Mouse (Mus musculus) megakaryocyte, embryonic 14.5 days (primary cell): ENCODE data around the gene Fam234a. TPM values are rescaled to one million over a fixed set of nuclear protein-coding genes. Genes with fewer than 3 reads are reported as not detected.
"Not testable (repeated sequence)": the region's sequence is repeated elsewhere in the genome, so short reads cannot be mapped to it uniquely, and the experiment has no call there.

Experiments
- H3K27me3 ChIP-seq: replicated peaks from 2 replicates; pipeline ENCODE3; 2012; ENCODE audit warnings: inconsistent platforms
- H3K36me3 ChIP-seq: replicated peaks from 2 replicates; pipeline ENCODE3; 2012; ENCODE audit warnings: low read length, inconsistent platforms, mixed read lengths
- H3K4me1 ChIP-seq: 2 replicates; pipeline ENCODE4 v1.6.1; 2012; ENCODE audit warnings: inconsistent platforms
- H3K4me3 ChIP-seq: replicated peaks from 2 replicates; pipeline ENCODE3; 2012; ENCODE audit warnings: moderate library complexity, mild to moderate bottlenecking, inconsistent platforms
- H3K9me3 ChIP-seq: 2 replicates; pipeline ENCODE4 v1.6.1; 2012; ENCODE audit warnings: inconsistent platforms
- FLI1 ChIP-seq: IDR thresholded peaks from 2 replicates; pipeline ENCODE4 v1.6.1; 2012; ENCODE audit warnings: low read length, inconsistent platforms, mixed read lengths
- GATA1 ChIP-seq: IDR thresholded peaks from 3 replicates; pipeline ENCODE4 v1.6.1; 2012; ENCODE audit warnings: mixed read lengths, low read length, inconsistent platforms, borderline replicate concordance
- polyA plus RNA-seq: library from polyadenylated mRNA; stranded (reverse); fragments of >175 nt; gene quantifications from 2 replicates; pipeline ENCODE4 v1.2.3, GENCODE M21; 2012; ENCODE audit warnings: low replicate concordance; ENCODE audit not compliant: insufficient read depth

Gene Fam234a
- polyA plus RNA-seq, 1 experiment: 7.0 TPM

GRCm38 (mm10) chr17:26188091-26188805, 55.8 kb downstream of the Fam234a start:
- peaks cover 97% of the 10 kb centered on the region for H3K36me3 ChIP-seq
- H3K4me3 ChIP-seq: no peak overlapping the region
- H3K9me3 ChIP-seq: no peaks in the 10 kb centered on the region
- 0 out of 2 replicates have a peak, but pooled peaks cover 3% of the 10 kb centered on the region for H3K4me1 ChIP-seq
- H3K27me3 ChIP-seq: no peaks in the 10 kb centered on the region
- TF ChIP-seq FLI1 (no peak), GATA1 (no peak)

GRCm38 (mm10) chr17:26187592-26187991, 56.5 kb downstream of the Fam234a start:
- Histone ChIP-seq H3K4me3 (no peak overlapping the region), H3K9me3 (no peaks in the 10 kb centered on the region), H3K36me3 (peaks cover 95% of the 10 kb centered on the region), H3K4me1 (0 out of 2 replicates have a peak, but pooled peaks cover 4% of the 10 kb centered on the region), H3K27me3 (no peaks in the 10 kb centered on the region)
- TF ChIP-seq GATA1 (no peak), FLI1 (no peak)

GRCm38 (mm10) chr17:26181179-26181578, 62.9 kb downstream of the Fam234a start:
- Histone ChIP-seq H3K27me3 (no peaks in the 10 kb centered on the region), H3K36me3 (peaks cover 72% of the 10 kb centered on the region), H3K4me1 (peaks cover 26% of the 10 kb centered on the region), H3K4me3 (no peak overlapping the region), H3K9me3 (peaks cover 3% of the 10 kb centered on the region; the same call in 1 of the 2 replicates)
- TF ChIP-seq GATA1 (no peak), FLI1 (no peak)

- Histone ChIP-seq H3K9me3 (peaks cover 3% of the 10 kb centered on the region; the same call in 1 of the 2 replicates), H3K36me3 (peaks cover 72% of the 10 kb centered on the region), H3K4me1 (peaks cover 26% of the 10 kb centered on the region), H3K27me3 (no peaks in the 10 kb centered on the region), H3K4me3 (no peak overlapping the region)
- TF ChIP-seq GATA1 (no peak), FLI1 (no peak)
Measured at GRCm38 (mm10) chr17:26178611-26179010, 65.4 kb downstream of the Fam234a start.

- H3K9me3 ChIP-seq, H3K27me3 ChIP-seq, H3K4me3 ChIP-seq: not testable (repeated sequence)
- peaks cover 61% of the 10 kb centered on the region for H3K36me3 ChIP-seq
- H3K4me1 ChIP-seq: peaks cover 22% of the 10 kb centered on the region
Measured at GRCm38 (mm10) chr17:26175248-26175647, 68.8 kb downstream of the Fam234a start.

GRCm38 (mm10) chr17:26168039-26168438, 76.0 kb downstream of the Fam234a start:
- Histone ChIP-seq H3K4me1 (peaks cover 32% of the 10 kb centered on the region), H3K9me3 (no peaks in the 10 kb centered on the region), H3K4me3 (no peak overlapping the region), H3K36me3 (peaks cover 39% of the 10 kb centered on the region), H3K27me3 (no peaks in the 10 kb centered on the region)
- no peak for TF ChIP-seq GATA1
- no peak for TF ChIP-seq FLI1

GRCm38 (mm10) chr17:26162736-26163135, 81.3 kb downstream of the Fam234a start:
- Histone ChIP-seq H3K27me3 (no peaks in the 10 kb centered on the region), H3K9me3 (no peaks in the 10 kb centered on the region), H3K36me3 (peaks cover 32% of the 10 kb centered on the region), H3K4me1 (peaks cover 28% of the 10 kb centered on the region), H3K4me3 (no peak overlapping the region)
- TF ChIP-seq FLI1 (no peak), GATA1 (no peak)

Other genes starting within 250 kb of the Fam234a start
- gene Rab11fip3, start 174.7 kb downstream of the Fam234a start, polyA plus RNA-seq: 2.7 and 4.0 TPM in 2 replicates
- gene Decr2, start 153.9 kb downstream of the Fam234a start, polyA plus RNA-seq: 0.35 and 1.5 TPM in 2 replicates
- 28.9 and 32.8 TPM in 2 replicates for gene Nme4, start 148.6 kb downstream of the Fam234a start, polyA plus RNA-seq
- 3.3 and 4.1 TPM in 2 replicates for gene Tmem8, start 130.9 kb downstream of the Fam234a start, polyA plus RNA-seq
- 104 and 138 TPM in 2 replicates for gene Mrpl28, start 120.7 kb downstream of the Fam234a start, polyA plus RNA-seq
- 12.5 and 19.6 TPM in 2 replicates for gene Axin1, start 105.6 kb downstream of the Fam234a start, polyA plus RNA-seq
- not detected in 2 replicates for gene Pdia2, start 45.2 kb downstream of the Fam234a start, polyA plus RNA-seq
- gene Rgs11, start 41.3 kb downstream of the Fam234a start, polyA plus RNA-seq: 0.84 and 8.2 TPM in 2 replicates
- not detected in 2 replicates for gene Arhgdig, start 36.5 kb downstream of the Fam234a start, polyA plus RNA-seq
- gene Luc7l, start 8.7 kb upstream of the Fam234a start, polyA plus RNA-seq: 8.5 and 23.7 TPM in 2 replicates
- gene Neurl1b, start 170.6 kb upstream of the Fam234a start, polyA plus RNA-seq: 0.16 TPM in 1 of 2 replicates, not detected in the other